Mouse (Mus musculus): ENCODE measurements at regions not wholly inside any gene's neighbourhood (a gene's known extent, or its start where the extent isn't known, plus 50 kb on each side); places are given as distances from the start of the nearest gene placed in this dataset.

DNA sequence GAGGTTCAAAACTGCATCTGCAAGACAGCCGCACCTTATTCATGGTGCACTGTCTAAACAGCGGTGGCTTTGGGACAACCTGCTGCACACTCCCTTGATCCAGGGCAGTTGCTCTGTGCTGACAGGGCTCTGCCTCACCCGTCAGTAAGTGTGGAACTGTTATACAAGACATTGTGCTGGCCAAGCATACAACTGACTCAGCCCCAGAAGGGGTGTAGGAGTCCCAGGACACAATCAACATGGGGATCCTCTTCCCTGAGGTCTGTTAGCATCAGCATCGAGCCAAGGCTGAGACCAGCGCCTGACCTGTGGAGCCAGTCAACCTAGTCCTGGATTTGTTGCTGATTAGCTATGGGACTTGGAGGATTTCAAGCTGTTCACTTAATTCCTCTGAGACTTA is 86.4 kb upstream of the Bmper start:
- TF ChIP-seq FLI1 (IDR thresholded peaks at IDR 0.05; ENCODE audit: low read length) (no peak), GATA1 (IDR thresholded peaks at IDR 0.05; ENCODE audit: borderline replicate concordance, low read length) (no peak)

All from megakaryocyte, embryonic 14.5 days (primary cell).